Mouse (Mus musculus) brain, embryonic 14.5 days (tissue): Measurements from ENCODE around the gene Fam120b.

Experiments used
- CTCF ChIP-seq: fragments of 200-500 bp; IDR thresholded peaks from 2 replicates; pipeline ENCODE4 v1.5.1; 2012; ENCODE audit warnings: inconsistent platforms, mild to moderate bottlenecking, moderate library complexity, borderline replicate concordance; ENCODE audit not compliant: insufficient read depth, insufficient read length; ENCODE audit errors: extremely low read depth
- POLR2A ChIP-seq: fragments of 200-500 bp; IDR thresholded peaks from 2 replicates; pipeline ENCODE4 v1.6.1; 2012; ENCODE audit warnings: mild to moderate bottlenecking, inconsistent platforms, borderline replicate concordance; ENCODE audit not compliant: poor library complexity, insufficient read depth, insufficient read length, severe bottlenecking; ENCODE audit errors: extremely low read depth

GRCm38 (mm10) chr17:15423080-15423765 is 27.2 kb downstream of the Fam120b start:
- TF ChIP-seq POLR2A (no peak), CTCF (no peak)
